Mouse (Mus musculus): ENCODE measurements around the gene Ms4a4a.
"Not testable (repeated sequence)": the region's sequence is repeated elsewhere in the genome, so short reads cannot be mapped to it uniquely, and the experiment has no call there.

Gene Ms4a4a

DNA sequence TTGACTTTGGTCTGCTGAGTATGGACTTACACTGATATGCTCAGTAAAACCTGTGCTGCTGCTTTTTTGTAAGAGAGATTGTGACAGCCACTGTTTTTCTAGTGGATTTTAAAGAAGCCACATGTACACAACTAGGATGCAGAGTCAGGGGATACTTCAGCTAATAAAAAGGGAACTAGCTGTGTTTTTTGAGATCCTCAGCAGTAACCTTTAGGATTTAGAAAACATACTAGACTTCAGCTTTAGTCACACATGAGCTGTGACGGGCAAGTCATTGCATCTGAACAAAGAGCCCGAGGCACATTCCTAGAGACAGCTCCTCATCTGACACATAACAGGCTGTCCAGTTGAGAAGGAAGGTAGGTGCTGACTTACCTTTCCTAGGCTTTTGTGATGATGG, at the start of gene Ms4a4a:
TSS of gene Ms4a4a (plus strand) at position 251 of the 400 bp plus-strand sequence.
- no peak for DNase-seq

DNA sequence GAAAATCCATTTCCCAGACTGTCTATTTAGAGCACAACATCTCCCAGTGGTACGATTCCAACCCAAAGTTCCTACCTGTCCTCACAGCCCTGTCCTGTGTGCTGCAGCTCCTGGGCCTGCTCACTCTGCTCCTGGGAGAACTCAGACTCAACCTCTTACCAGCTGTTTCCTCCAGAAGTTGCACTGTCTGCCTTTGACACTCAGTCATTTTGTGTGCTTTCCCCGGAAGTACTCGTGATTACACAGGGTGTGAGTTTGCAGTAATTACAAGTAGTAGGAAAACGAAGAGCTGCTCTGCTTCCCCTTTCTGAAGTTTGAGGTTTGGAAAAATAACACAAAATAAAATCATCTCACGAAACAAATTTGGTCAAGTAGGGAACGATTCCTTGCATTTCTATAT, 39.4 kb upstream of the Ms4a4a start, which contains the start of gene Ms4a7:
TSS of gene Ms4a7 (minus strand) at position 215 of the 400 bp plus-strand sequence.
- no peak for DNase-seq

DNA sequence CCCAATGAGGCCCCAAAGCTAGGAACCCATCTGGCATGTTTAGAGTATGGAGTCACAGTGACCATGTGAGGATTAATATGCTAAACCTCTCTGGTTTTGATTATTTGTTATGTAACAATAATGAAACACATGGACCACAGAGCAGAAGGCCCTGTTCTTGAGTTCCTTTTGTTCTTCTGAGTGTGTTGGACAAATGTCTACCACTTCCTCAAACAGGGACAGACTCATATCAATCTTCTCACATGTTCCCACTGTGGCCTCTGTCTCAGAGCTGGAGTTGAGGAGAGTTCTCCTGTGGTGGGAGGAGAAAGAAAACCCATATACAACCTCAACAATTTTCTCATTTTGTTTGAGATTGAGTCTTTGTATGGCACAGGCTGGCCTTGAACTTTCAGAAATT, 32.2 kb upstream of the Ms4a4a start:
- no peak for DNase-seq

DNA sequence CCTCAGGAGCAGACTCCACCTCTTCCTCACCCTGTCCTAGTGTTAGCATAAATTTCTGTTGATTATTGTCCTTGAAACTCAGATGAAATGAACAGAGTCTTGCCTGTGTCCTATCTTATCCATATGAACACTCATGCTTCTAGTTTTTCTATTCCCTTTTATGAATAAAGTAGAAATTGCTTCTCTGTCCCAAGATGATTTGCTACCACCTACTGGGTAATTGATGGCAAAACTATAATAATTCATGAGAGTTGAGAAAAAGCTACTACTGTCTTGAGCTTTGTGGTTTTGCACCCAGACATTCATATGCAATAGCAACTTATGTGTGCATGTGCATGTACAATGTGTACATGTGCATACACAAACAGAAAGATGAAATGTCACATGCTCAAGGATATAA, 31.3 kb upstream of the Ms4a4a start:
- no peak for DNase-seq

GRCm38 (mm10) chr19:11349698-11350481, 25.4 kb upstream of the Ms4a4a start:
- peak; percentile 30 for DNase-seq

DNA sequence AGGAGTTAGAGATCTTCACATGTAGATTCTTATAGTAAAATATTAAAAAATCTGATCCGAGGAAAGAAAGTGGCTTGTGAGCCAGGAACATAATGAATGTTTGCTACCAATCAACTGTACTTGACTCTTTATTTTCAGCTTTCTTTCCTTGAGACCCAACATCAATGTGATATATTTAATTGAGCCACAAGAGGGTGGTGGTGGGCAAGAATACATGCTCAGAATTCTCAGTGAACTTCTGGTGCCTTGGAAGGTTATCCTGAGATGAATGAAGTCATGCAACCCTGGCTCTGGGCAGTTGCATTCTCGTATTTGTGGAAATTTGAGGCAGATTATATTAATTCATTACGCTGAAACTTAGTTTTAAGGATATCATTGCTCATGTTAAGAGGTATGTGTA, 23.4 kb upstream of the Ms4a4a start:
- DNase-seq, result peak; percentile 28

- peak; percentile 50 for DNase-seq
These were observed 19.6 kb upstream of the Ms4a4a start for GRCm38 (mm10) chr19:11355730-11356129.

DNA sequence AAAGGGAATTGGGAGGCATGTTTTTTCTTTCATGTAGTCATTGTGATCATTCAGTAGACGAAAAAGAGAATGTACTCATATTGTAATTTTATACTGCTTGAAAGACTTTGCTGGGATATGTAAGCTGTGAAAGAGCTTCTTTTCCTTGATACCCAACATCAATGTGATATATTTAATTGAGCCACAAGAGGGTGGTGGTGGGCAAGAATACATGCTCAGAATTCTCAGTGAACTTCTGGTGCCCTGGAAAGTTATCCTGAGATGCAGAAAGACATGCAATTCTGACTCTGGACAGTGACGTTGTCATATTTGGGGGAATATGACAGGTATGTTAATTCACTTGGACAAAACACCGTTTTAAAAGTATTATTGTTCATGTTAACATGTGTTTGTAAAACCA, 15.2 kb upstream of the Ms4a4a start:
- DNase-seq, result peak; percentile 38

DNA sequence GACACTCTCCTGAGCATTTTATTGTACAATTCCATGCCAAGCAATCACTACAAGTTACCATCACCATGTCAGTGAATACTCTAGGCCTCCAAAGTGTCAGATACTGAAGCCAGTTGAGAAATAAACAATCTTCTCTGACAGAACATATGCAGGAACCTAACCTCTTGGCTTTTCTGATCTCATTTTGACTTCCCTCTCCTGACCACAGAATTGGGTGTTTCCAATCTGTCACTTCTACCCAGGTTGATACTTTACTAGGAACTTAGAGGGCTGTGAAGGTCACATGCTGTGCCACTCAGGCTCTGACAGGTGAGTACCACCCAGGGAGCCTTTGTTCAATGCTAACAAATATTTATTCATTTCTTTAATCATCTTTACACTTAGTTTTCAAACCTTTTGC, 13.3 kb upstream of the Ms4a4a start:
- peak; percentile 9 for DNase-seq

- no peak for DNase-seq
These were observed 7.0 kb upstream of the Ms4a4a start for GRCm38 (mm10) chr19:11368310-11368709.

DNA sequence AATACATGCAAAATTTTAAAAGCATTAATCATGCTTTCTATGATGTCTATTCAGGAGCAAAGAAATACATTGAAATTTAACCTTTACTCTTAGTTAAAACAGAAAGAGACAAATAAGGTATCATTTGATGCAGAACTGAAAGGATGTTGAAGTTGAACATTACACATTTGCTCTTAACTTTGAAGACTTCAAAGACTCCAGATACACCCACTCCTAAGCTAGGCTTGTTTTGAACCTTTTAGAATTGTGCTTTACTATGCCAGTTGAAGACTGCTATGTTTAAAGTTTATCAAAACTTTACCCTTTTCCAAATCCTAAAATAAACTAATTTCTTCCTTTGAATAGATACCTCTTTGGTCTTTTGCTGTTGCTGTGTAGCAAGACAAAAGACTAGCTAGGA, 4.1 kb upstream of the Ms4a4a start:
- DNase-seq, result no peak

- DNase-seq, result no peak
These were observed 1.1 kb downstream of the Ms4a4a start for GRCm38 (mm10) chr19:11376399-11376798.

GRCm38 (mm10) chr19:11387109-11387508, 11.8 kb downstream of the Ms4a4a start:
- peak; percentile 34 for DNase-seq

- DNase-seq, result no peak
These were observed 12.4 kb downstream of the Ms4a4a start for GRCm38 (mm10) chr19:11387685-11388084.

- no peak for DNase-seq
These were observed 13.6 kb downstream of the Ms4a4a start for GRCm38 (mm10) chr19:11388949-11389348.

- DNase-seq, result no peak
These were observed 20.4 kb downstream of the Ms4a4a start for GRCm38 (mm10) chr19:11395769-11396168.

GRCm38 (mm10) chr19:11404527-11404926, 29.2 kb downstream of the Ms4a4a start, which contains the start of gene Ms4a4c:
Ms4a4c (plus strand) TSS chr19:11404770.
- no peak for DNase-seq

DNA sequence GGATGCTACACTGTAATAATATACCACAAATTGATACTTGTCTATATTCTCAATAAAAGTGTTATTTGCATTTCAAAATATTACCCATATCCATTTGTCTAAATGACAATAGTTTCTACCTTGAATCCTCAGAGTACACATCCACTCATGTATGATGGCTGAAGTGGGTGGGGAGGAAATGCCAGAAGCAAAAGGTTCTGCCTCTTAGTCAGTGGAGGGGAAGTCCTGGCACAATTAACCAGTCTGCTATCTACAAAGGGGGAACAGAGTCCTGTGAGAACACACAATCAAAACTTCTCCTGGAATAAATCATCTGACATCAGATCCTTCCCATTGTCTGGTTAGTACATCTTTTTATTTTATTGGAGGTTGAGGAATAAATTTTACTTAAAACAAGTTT, 32.1 kb downstream of the Ms4a4a start:
- DNase-seq, result no peak

DNA sequence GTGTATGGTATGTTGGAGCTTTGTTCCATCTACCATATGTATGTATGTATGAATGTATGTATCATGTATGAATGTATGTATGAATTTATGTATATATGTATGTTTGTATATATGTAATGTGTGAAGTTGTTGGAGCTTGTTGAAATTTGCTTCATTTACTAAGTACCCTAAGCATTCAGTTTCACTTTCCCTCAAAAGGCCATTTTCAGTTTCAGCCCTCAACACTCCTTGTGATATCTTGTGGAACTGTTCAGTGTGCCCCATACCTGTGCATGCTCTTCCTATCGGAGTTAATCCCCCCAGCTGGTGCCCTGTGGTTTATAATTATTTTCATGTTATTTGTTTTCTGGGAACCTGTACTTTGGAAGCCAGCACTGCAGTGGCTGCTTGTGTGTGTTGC, 33.3 kb downstream of the Ms4a4a start:
- DNase-seq, result no peak

DNA sequence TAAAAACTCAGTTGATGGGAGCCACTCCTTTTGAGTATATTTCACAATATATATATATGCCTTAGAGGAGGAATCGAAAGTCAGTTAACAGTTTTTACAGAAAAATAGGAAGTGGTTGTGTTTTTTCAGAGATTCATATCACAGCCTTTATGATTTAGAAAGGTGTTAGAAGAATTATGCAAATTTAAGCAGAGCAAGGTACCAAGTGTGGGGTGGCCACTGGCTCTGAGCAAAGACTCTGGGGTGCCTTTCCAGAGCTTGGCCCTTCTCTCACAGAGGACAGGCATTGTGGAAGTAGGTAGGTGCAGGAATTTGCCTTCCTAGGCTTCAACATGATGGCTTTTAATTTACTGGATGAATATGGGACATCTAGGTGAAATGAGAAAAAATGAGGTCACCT, 36.3 kb downstream of the Ms4a4a start:
- DNase-seq, result no peak

DNA sequence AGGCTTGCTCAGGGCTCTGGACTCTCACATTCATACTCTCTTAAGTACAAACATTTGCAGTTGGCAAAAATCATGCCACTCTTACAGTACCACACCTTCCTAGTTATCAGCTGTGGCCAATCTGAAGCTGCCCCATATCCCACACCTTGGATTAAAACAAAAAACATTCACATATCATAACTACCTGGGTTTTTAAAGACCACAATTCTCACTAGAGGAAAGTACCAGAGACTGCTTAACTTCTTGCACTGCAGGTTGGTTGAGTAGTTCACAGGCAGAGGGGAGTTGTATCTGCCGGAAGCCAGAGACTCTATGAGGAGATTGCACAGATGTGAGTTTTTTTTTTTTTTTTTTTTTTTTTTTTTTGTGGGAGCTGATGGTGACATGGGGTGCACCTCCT, 38.8 kb downstream of the Ms4a4a start:
- peak; percentile 20 for DNase-seq

DNA sequence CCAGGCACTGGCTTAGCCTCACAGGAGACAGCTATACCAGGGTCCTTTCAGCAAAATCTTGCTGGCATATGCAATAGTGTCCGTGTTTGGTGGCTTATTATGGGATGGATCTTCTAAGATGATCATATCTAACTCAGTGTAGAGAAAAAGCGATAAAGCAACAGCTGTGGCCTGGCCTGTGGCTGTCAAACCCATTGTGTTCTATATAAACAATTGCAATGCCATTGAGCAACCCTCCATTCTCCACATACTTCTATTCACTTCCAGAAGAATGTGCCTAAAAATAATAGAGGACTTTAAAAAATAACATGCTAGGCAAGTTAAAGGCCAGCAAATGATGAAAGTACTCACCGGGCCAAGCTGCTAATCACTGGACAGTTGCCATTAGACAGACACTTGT, 40.3 kb downstream of the Ms4a4a start:
- no peak for DNase-seq

- not testable (repeated sequence) for DNase-seq
These were observed 43.5 kb downstream of the Ms4a4a start for GRCm38 (mm10) chr19:11418865-11419264.

GRCm38 (mm10) chr19:11431209-11431608, 55.9 kb downstream of the Ms4a4a start:
- not testable (repeated sequence) for DNase-seq
